Mouse (Mus musculus): ENCODE measurements at regions not wholly inside any gene's neighbourhood (a gene's known extent, or its start where the extent isn't known, plus 50 kb on each side); places are given as distances from the start of the nearest gene placed in this dataset.

DNA sequence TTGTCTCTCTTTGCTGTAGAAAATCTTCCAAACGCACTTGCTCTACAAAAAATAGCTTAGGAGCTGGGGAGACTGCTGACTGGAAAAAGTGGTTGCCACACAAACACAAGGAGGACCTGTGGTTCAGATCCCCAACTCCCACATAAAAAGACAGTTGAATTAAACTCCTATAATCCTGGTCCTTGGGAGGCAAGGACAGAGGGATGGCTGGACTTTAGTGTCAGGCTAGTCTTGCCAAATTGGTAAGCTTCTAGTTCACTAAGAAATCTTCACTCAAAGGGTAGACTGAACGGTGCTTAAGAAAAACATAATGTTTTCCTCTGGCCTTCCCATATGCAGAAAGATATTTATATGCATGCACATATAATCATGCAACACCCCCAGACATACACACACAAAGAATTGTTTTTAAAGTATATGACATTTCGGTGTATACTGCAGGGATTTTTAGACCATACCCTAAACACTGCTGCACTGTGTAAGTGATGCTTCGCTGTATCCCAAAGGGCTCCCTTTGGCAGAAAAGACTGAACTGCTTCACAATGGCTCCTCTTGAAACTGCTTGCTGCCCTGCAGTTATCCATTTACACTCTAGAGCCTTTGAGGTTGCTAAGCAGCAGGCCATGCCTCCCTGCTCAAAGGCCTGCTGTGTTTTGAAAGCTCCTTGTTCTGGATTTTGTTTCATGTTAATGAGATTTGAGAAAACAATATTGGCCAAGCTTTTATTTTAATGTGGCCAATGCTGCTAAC, 1299.3 kb downstream of the Zfp704 start:
- WGBS: 62% methylated on average over 4 of the region's 4 CpGs
- ATAC-seq (ENCODE audit: insufficient read depth, low FRiP score, low read depth): no peak
- H3K36me3 ChIP-seq: no peaks in the 10 kb centered on the region

DNA sequence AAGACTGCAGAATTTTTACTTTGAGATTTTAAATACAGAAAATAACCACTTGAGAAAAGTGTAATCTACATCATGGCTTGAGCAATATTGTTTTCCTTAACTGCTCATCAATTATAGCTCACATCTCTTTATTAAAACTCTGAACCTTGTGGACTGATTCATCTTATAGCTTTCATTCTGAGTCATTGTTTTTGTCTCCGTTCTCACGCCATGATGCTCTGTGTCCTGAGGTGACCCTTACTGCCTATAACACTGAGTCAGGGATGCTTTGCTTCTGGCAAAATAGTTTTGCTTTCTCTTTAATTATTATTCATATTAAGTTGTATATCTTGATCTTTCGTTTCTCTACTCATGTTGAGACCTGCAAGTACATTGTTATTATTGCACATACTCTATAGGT, 1302.6 kb downstream of the Zfp704 start:
- no peak for ATAC-seq (ENCODE audit: insufficient read depth, low FRiP score, low read depth)
- no peaks in the 10 kb centered on the region for H3K9me3 ChIP-seq
- H3K4me1 ChIP-seq: no peaks in the 10 kb centered on the region
- H3K27me3 ChIP-seq (replicated peaks): no peaks in the 10 kb centered on the region
- no peak overlapping the region for H3K9ac ChIP-seq
- H3K4me2 ChIP-seq: no peak overlapping the region
- WGBS: 75% methylated on average over 3 of the region's 3 CpGs
- H3K36me3 ChIP-seq: no peaks in the 10 kb centered on the region
- no peak overlapping the region for H3K27ac ChIP-seq
- H3K4me3 ChIP-seq (replicated peaks): no peak overlapping the region

More for the DNA sequence above, 1299.3 kb downstream of the Zfp704 start:
- Histone ChIP-seq H3K9me3 (no peaks in the 10 kb centered on the region), H3K27ac (no peak overlapping the region), H3K9ac (no peak overlapping the region), H3K4me2 (no peak overlapping the region), H3K4me3 (replicated peaks) (no peak overlapping the region), H3K4me1 (no peaks in the 10 kb centered on the region), H3K27me3 (replicated peaks) (no peaks in the 10 kb centered on the region)

DNA sequence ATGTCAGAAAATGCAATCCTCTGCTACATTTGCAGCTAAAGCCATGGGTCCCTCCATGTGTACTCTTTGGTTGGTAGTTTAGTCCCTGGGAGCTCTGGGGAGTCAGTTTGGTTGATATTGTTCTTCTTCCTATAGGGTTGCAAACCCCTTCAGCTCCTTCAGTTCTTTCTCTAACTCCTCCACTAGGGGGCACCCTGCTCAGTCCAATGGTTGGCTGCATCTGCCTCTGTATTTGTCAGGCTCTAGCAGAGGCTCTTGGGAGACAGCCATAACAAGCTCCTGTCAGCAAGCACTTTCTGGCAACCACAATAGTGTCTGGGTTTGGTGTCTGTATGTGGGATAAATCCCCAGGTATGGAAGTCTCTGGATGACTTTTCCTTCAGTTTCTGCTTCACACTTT, 1305.1 kb downstream of the Zfp704 start:
- Histone ChIP-seq H3K27ac (no peak overlapping the region), H3K9me3 (no peaks in the 10 kb centered on the region), H3K9ac (no peak overlapping the region), H3K27me3 (replicated peaks) (no peaks in the 10 kb centered on the region), H3K4me2 (no peak overlapping the region), H3K4me3 (replicated peaks) (no peak overlapping the region), H3K36me3 (no peaks in the 10 kb centered on the region), H3K4me1 (no peaks in the 10 kb centered on the region)
- no peak for ATAC-seq (ENCODE audit: insufficient read depth, low FRiP score, low read depth)

DNA sequence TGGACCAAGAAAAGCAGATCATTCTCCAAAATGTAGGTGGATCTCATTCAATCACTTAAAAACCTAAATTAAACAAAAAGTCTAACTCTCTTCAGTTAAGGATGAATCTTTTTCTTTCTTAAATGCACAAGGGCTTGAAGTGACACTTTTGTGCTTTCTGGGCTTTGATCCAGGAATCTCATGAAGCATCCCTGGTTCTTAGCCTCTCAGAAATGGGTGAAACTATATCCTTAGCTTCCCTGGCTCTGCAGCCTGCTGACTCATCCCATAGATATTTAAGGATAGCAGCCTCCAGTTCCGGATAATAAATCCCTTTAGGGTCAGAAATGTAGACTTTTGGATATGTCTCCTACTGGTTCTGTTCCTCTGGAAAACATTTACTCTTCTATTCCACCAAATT, 1316.8 kb downstream of the Zfp704 start:
- no peaks in the 10 kb centered on the region for H3K36me3 ChIP-seq
- H3K4me1 ChIP-seq: no peaks in the 10 kb centered on the region
- no peak overlapping the region for H3K4me3 ChIP-seq (replicated peaks)
- no peaks in the 10 kb centered on the region for H3K9me3 ChIP-seq
- H3K4me2 ChIP-seq: no peak overlapping the region
- 50% methylated on average over 1 of the region's 1 CpGs for WGBS
- no peak overlapping the region for H3K27ac ChIP-seq
- no peak for ATAC-seq (ENCODE audit: insufficient read depth, low FRiP score, low read depth)
- H3K27me3 ChIP-seq (replicated peaks): no peaks in the 10 kb centered on the region
- H3K9ac ChIP-seq: no peak overlapping the region

DNA sequence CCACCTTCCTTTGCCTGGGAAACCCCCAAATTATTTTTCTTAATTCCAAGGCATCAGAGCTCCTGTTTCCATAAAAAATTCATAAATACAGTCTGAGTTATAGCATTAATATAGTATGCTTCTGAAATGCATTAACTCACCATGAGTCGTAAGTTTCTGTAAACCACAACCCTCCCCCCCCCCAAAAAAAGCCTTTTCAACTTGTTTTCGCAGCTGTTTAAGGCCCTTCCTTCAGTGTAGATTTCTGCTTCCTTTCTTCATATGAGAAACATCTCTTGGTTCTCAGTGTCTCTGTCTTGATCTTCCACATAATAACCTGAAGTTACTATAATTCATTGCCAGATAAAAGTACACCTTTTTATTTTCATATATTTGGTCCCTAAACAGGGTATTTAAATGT, 1320.3 kb downstream of the Zfp704 start:
- Histone ChIP-seq H3K4me1 (no peaks in the 10 kb centered on the region), H3K9ac (no peak overlapping the region), H3K27me3 (replicated peaks) (no peaks in the 10 kb centered on the region), H3K27ac (no peak overlapping the region), H3K36me3 (no peaks in the 10 kb centered on the region), H3K4me3 (replicated peaks) (no peak overlapping the region), H3K4me2 (no peak overlapping the region), H3K9me3 (no peaks in the 10 kb centered on the region)
- ATAC-seq (ENCODE audit: insufficient read depth, low FRiP score, low read depth): no peak
- 67% methylated on average over 2 of the region's 2 CpGs for WGBS

DNA sequence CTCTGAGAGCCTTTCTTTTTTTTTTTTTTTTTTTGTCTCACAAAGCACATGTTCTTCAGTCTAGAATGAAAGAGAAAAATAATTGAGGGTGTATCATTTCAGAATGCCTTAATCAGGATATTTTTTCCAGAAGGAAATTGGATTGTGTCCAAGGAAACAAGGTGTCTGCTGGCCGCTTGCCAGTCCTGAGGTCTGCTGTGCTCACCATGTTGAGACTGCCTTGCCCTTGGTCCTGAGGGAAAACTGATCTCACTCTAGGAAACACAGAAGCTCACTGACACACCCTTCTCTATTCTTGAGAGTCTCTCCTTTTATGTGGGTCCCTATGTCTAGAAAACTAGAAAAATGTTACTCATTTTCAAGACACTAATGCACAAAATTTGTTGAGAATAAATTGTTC, 1321.4 kb downstream of the Zfp704 start:
- Histone ChIP-seq H3K4me3 (replicated peaks) (no peak overlapping the region), H3K27me3 (replicated peaks) (no peaks in the 10 kb centered on the region), H3K4me1 (no peaks in the 10 kb centered on the region), H3K36me3 (no peaks in the 10 kb centered on the region), H3K9ac (no peak overlapping the region), H3K4me2 (no peak overlapping the region), H3K27ac (no peak overlapping the region), H3K9me3 (no peaks in the 10 kb centered on the region)
- WGBS: 55% methylated on average over 1 of the region's 1 CpGs
- ATAC-seq (ENCODE audit: insufficient read depth, low FRiP score, low read depth): no peak

DNA sequence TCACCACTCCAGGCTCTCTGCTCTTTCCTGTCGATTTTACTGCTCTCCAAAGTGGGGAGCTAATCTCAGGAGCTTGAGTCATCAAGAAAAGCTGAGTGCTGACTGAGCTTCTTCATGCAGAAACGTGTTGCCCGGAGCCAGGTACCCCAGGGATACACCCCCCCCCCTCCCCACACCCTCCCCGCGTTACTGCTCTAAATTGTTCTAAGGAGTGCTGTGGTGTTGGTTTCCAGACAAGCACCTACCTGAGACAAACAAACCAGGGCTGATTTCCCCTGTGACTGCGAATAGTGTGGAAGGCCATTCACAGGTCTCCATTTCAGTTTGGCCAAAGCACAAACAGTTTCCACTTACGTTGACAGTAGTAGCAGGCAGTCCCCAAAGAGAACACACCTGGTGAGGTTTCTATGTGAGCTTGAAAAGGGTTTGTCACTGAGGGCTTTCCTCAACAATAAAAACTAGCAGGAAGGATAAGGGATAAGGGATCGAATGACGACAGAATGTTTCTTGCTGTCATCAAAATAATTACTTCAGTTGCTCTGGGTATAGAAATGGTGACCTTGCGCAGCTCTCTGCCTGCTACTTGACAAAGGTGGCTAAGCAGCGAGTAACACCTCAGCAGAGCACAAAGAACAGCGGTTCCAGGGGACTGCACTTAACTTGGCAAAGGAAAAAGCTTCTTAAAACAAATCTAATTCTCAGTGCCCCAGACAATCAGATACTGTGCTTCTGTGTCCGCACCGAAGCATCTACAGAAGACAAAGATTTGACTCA, 1325.0 kb downstream of the Zfp704 start:
- Histone ChIP-seq H3K9me3 (no peaks in the 10 kb centered on the region), H3K4me3 (replicated peaks) (no peak overlapping the region), H3K36me3 (no peaks in the 10 kb centered on the region), H3K9ac (no peak overlapping the region), H3K27me3 (replicated peaks) (no peaks in the 10 kb centered on the region), H3K4me1 (no peaks in the 10 kb centered on the region), H3K27ac (no peak overlapping the region), H3K4me2 (no peak overlapping the region)
- no peak for ATAC-seq (ENCODE audit: insufficient read depth, low FRiP score, low read depth)
- WGBS: 64% methylated on average over 14 of the region's 14 CpGs

DNA sequence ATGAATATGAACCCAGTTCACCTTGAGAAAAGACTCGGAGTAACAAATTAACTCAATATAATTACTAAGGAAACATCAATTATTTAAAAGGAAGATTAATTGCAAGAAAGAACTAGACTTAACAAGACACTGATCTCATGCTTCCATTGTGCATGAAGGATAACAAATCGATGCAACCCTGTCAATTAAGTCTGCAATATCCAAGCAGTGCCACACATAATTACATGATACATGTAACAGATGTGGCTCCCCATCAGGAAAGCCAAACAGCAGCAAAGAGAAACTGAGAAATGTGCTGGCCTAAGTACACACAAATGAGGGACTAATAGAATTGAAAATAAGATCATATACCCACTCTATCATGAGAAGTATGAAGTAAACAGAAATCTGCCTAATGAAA, 1327.5 kb downstream of the Zfp704 start:
- no peak overlapping the region for H3K4me3 ChIP-seq (replicated peaks)
- WGBS: 70% methylated on average over 2 of the region's 2 CpGs
- H3K9ac ChIP-seq: no peak overlapping the region
- H3K27ac ChIP-seq: no peak overlapping the region
- no peaks in the 10 kb centered on the region for H3K4me1 ChIP-seq
- no peaks in the 10 kb centered on the region for H3K9me3 ChIP-seq
- no peaks in the 10 kb centered on the region for H3K27me3 ChIP-seq (replicated peaks)
- no peaks in the 10 kb centered on the region for H3K36me3 ChIP-seq
- ATAC-seq (ENCODE audit: insufficient read depth, low FRiP score, low read depth): no peak
- H3K4me2 ChIP-seq: no peak overlapping the region

DNA sequence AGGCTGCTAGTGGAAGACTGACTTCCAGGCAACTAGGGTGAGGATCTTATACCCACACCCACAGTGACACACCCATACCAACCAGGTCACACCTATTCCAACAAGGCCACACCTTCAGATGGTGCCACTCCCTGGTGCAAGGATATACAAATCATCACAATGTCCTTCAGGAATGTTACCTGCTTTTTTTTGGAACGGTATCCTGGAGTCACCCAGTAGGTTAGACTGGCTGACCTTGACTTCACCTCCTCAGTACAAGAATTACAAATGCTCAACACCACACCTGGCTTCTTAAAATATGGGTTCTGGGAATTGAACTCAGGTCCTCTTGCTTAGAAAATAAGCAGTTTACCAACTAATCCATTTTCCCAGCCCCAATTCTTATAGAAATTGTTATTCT, 1333.2 kb downstream of the Zfp704 start:
- Histone ChIP-seq H3K9ac (no peak overlapping the region), H3K27me3 (replicated peaks) (no peaks in the 10 kb centered on the region), H3K4me2 (no peak overlapping the region), H3K27ac (no peak overlapping the region), H3K4me1 (no peaks in the 10 kb centered on the region), H3K36me3 (no peaks in the 10 kb centered on the region), H3K4me3 (replicated peaks) (no peak overlapping the region), H3K9me3 (no peaks in the 10 kb centered on the region)
- 79% methylated on average over 1 of the region's 1 CpGs for WGBS
- ATAC-seq (ENCODE audit: insufficient read depth, low FRiP score, low read depth): no peak

DNA sequence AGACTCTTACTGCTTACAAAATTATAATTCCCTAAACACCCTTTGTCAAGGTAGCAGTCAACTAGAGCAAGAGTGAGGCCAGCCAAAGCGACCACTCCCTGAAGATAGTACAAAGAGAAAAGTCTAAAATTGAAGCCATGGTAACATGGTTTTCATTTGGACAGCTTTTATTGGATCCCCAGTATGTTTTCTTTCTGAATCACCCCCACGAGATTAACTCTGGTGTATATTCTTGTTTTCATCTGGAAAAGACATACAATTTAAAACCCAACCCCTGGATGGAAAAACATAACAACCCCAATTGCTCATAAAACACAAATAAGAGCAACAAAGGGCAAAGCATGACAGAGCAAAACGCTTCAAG, 1339.0 kb downstream of the Zfp704 start:
- Histone ChIP-seq H3K4me1 (no peaks in the 10 kb centered on the region), H3K4me2 (no peak overlapping the region), H3K27me3 (replicated peaks) (no peaks in the 10 kb centered on the region), H3K9ac (no peak overlapping the region), H3K9me3 (no peaks in the 10 kb centered on the region), H3K27ac (no peak overlapping the region), H3K4me3 (replicated peaks) (no peak overlapping the region), H3K36me3 (no peaks in the 10 kb centered on the region)
- 76% methylated on average over 3 of the region's 3 CpGs for WGBS
- no peak for ATAC-seq (ENCODE audit: insufficient read depth, low FRiP score, low read depth)

DNA sequence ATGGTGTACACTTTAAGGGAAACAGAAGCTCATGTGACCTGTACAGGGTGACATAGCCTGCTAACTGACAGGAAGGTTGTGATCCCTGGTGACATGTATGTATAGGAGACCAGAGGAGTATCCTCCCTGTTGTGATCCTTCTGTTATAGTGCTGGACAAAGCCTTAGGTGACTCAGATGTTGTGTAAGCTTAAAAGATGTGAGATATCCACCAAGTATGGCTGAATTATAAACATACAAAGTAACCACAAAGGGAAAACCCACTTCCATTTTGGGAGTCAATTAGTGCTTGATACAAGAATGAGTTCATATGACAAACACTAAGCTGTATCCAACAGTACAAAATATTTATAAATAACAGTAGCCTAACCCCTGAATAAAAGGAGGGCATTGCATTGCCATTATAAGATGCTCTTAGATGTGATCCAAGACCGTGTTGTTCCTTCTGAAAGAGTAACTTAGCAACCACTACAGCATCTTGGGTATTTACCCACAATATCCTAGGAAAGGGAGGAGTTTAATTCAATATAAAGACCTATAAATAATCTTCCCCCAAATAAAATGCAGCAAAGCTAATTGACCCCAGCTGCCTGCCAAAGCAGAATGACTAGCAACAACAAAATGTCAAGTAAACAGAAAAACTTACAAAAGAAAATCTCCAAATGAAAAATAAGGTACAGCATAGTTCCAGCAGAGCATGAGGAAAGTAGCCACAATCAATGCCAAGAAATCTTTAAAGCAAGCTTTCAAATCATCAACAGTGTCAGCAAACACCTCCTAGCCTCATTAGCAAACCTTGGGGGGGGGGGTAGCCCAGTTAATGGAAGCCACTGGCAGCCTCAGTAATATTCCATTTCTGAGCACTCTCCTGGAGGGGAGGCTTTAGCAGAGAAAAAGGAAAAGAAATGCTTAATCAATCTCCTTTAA, 1339.6 kb downstream of the Zfp704 start:
- WGBS: 82% methylated on average over 1 of the region's 1 CpGs
- H3K4me1 ChIP-seq: no peaks in the 10 kb centered on the region
- no peaks in the 10 kb centered on the region for H3K36me3 ChIP-seq
- no peak for ATAC-seq (ENCODE audit: insufficient read depth, low FRiP score, low read depth)
- H3K4me2 ChIP-seq: no peak overlapping the region
- H3K27me3 ChIP-seq (replicated peaks): no peaks in the 10 kb centered on the region
- no peak overlapping the region for H3K27ac ChIP-seq
- no peak overlapping the region for H3K9ac ChIP-seq
- H3K9me3 ChIP-seq: no peaks in the 10 kb centered on the region
- H3K4me3 ChIP-seq (replicated peaks): no peak overlapping the region

DNA sequence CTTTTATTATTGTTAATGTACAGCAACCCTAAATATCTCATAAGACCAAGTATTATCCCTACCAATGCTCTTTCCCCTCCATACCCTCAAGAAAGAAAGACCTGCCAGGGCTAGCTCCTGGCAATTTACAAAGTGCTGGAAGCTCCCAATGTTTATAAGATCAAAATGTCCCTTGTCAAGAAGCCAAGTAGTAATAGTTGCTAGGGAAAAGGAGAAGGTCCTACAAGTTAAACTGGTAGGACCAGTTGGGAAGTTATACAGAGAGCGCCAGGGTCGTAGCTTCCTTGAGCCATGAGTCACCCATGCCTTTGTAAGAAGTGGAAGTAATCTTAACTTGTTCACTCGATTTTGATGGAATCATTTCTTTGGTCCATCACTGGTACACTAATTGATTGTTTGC, 1344.1 kb downstream of the Zfp704 start:
- no peak overlapping the region for H3K4me3 ChIP-seq (replicated peaks)
- H3K4me2 ChIP-seq: no peak overlapping the region
- 67% methylated on average over 3 of the region's 3 CpGs for WGBS
- no peaks in the 10 kb centered on the region for H3K36me3 ChIP-seq
- H3K4me1 ChIP-seq: no peaks in the 10 kb centered on the region
- H3K27ac ChIP-seq: 0 out of 2 replicates have a peak overlapping the region, but pooled peaks have one; percentile 12
- no peaks in the 10 kb centered on the region for H3K27me3 ChIP-seq (replicated peaks)
- H3K9me3 ChIP-seq: no peaks in the 10 kb centered on the region
- peak; percentile 56; the same call in 1 of the 2 replicates for ATAC-seq (ENCODE audit: insufficient read depth, low FRiP score, low read depth)
- H3K9ac ChIP-seq: no peak overlapping the region
